Mouse (Mus musculus) forebrain, postnatal 0 days (tissue): ENCODE data around the gene Micu1. TPM values are rescaled to one million over a fixed set of nuclear protein-coding genes. Genes with fewer than 3 reads are reported as not detected.

Experiments
- ATAC-seq: fragments of 200-750 bp; cut with Nextera tagmentation; 2 replicates; pipeline ENCODE4 v1.8.0; 2017; ENCODE audit warnings: mild to moderate bottlenecking, moderate library complexity
- DNase-seq: peaks from one replicate; pipeline ENCODE4 v3.0.0-alpha.2; 2015
- H3K27ac ChIP-seq: fragments of 300-500 bp; sonication (generic); 2 replicates; pipeline ENCODE4 v1.5.1; 2014; ENCODE audit warnings: low read depth, mild to moderate bottlenecking, antibody characterized with exemption, low read length, moderate library complexity, mixed read lengths
- H3K27me3 ChIP-seq: fragments of 300-500 bp; sonication (generic); 2 replicates; pipeline ENCODE4 v1.6.1; 2014; ENCODE audit warnings: mild to moderate bottlenecking, low read length, mixed read lengths; ENCODE audit not compliant: insufficient read depth
- H3K36me3 ChIP-seq: fragments of 300-500 bp; sonication (generic); 2 replicates; pipeline ENCODE4 v1.6.1; 2014; ENCODE audit warnings: mild to moderate bottlenecking, moderate library complexity; ENCODE audit not compliant: insufficient read depth
- H3K4me1 ChIP-seq: fragments of 300-500 bp; sonication (generic); 2 replicates; pipeline ENCODE4 v1.6.1; 2014; ENCODE audit warnings: antibody characterized with exemption; ENCODE audit not compliant: insufficient read depth
- H3K4me2 ChIP-seq: fragments of 300-500 bp; sonication (generic); 2 replicates; pipeline ENCODE4 v1.6.1; 2014; ENCODE audit warnings: low read depth, mild to moderate bottlenecking, moderate library complexity
- H3K4me3 ChIP-seq: fragments of 300-500 bp; sonication (generic); 2 replicates; pipeline ENCODE4 v1.5.1; 2014; ENCODE audit warnings: low read depth, low read length, mixed read lengths
- H3K9ac ChIP-seq: fragments of 300-500 bp; sonication (generic); 2 replicates; pipeline ENCODE4 v1.6.1; 2014; ENCODE audit warnings: mild to moderate bottlenecking
- H3K9me3 ChIP-seq: fragments of 300-500 bp; sonication (generic); 2 replicates; pipeline ENCODE4 v1.6.1; 2016; ENCODE audit warnings: low read length
- CTCF ChIP-seq: sonication (generic); IDR thresholded peaks from 2 replicates; pipeline ENCODE4 v1.5.1; 2016; ENCODE audit warnings: antibody characterized with exemption, control low read depth, low read depth
- WGBS: fragments of 180-500 bp; shearing (Covaris S2); extraction: QIAGEN DNeasy Blood & Tissue Kit; methylation state at CpG from one replicate; pipeline ENCODE4 v1.1.7; 2014; 5-methylcytosine and 5-hydroxymethylcytosine counted together
- polyA plus RNA-seq: library from polyadenylated mRNA; unstranded; fragments of >200 nt; fragmentation: Nextera tagmentation; extraction: Ambion mirVana; gene quantifications from 2 replicates; pipeline ENCODE4 v1.2.1, GENCODE M21; 2015
- total RNA-seq: library from RNA; depleted of rRNA; stranded (reverse); fragments of >200 nt; gene quantifications from 2 replicates; pipeline ENCODE4 v1.2.3, GENCODE M21; 2014

Micu1 gene
- total and polyA plus RNA-seq, 2 experiments from 2014 or later, result 69.6 to 72.0 TPM

GRCm38 (mm10) chr10:59743397-59743796 lies 41.1 kb downstream of the Micu1 start:
- Histone ChIP-seq H3K4me2 (no peak overlapping the region), H3K9ac (no peak overlapping the region), H3K9me3 (no peaks in the 10 kb centered on the region), H3K36me3 (no peaks in the 10 kb centered on the region; the same call in 1 of the 2 replicates), H3K27me3 (no peaks in the 10 kb centered on the region), H3K4me3 (no peak overlapping the region), H3K27ac (no peak overlapping the region), H3K4me1 (no peaks in the 10 kb centered on the region)
- TF ChIP-seq CTCF, result no peak
- ATAC-seq (no peak), DNase-seq (no peak)
- 59% methylated on average over 12 of the region's 12 CpGs for WGBS

DNA sequence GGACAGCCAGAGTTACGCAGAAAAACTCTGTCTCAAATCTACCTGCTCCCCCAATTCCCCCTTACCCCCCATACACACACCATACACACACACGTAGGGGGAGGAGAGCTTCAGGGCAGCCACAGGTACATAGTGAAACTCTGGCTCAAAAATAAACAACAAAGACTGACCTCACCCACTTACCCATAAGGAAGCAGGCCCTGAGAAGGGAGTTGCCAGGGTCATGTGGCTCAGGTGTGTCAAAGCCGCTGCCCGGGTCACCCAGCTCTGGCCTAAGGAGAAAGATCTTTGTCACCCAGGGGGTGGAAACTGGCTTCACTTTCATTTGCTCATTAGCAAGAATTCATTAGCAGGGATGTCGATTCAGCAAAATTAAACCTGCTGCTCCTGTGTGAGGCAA lies 41.7 kb downstream of the Micu1 start:
- no peak for TF ChIP-seq CTCF
- no peaks in the 10 kb centered on the region for H3K27me3 ChIP-seq

DNA sequence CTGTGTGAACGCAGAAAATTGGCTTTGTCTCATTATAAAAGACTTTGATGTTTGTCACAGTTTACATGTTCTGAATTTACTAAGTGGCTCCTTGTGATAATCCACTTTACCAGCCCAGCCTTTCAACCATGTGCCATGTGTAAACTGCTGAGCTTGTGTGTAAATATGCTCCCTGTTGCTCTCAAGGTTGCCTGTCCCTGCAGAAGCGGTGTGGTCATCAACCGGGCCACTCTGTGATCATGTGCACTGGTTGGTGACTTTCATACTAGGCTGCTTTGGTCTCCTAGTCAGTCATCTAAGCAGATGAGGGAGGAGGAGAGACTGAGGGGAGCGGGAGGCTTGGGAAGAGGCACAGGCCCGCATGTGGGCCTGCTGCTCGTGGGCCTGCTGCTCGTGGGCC lies 45.1 kb downstream of the Micu1 start:
- DNase-seq, result no peak
- TF ChIP-seq CTCF, result no peak
- Histone ChIP-seq H3K27me3 (no peaks in the 10 kb centered on the region), H3K36me3 (no peaks in the 10 kb centered on the region), H3K4me3 (no peak overlapping the region), H3K9ac (no peak overlapping the region), H3K9me3 (no peaks in the 10 kb centered on the region), H3K27ac (no peak overlapping the region), H3K4me1 (no peaks in the 10 kb centered on the region), H3K4me2 (no peak overlapping the region)
- 78% methylated on average over 7 of the region's 7 CpGs for WGBS
- ATAC-seq, result no peak

More for the DNA sequence above, 41.7 kb downstream of the Micu1 start:
- Histone ChIP-seq H3K4me1 (no peaks in the 10 kb centered on the region), H3K9ac (no peak overlapping the region), H3K27ac (no peak overlapping the region), H3K36me3 (no peaks in the 10 kb centered on the region; the same call in 1 of the 2 replicates), H3K9me3 (no peaks in the 10 kb centered on the region), H3K4me2 (no peak overlapping the region), H3K4me3 (no peak overlapping the region)
- WGBS, result 80% methylated on average over 5 of the region's 5 CpGs
- DNase-seq (no peak), ATAC-seq (no peak)

- no peaks in the 10 kb centered on the region for H3K36me3 ChIP-seq
- no peak overlapping the region for H3K4me2 ChIP-seq
- H3K27ac ChIP-seq, result no peak overlapping the region
- H3K9me3 ChIP-seq, result no peaks in the 10 kb centered on the region
- no peak overlapping the region for H3K4me3 ChIP-seq
- 90% methylated on average over 2 of the region's 2 CpGs for whole genome bisulfite sequencing
- no peak for TF ChIP-seq CTCF
- ATAC-seq, result no peak
- H3K27me3 ChIP-seq, result no peaks in the 10 kb centered on the region
- no peak for DNase-seq
- no peaks in the 10 kb centered on the region for H3K4me1 ChIP-seq
- no peak overlapping the region for H3K9ac ChIP-seq
Observed at GRCm38 (mm10) chr10:59748699-59749200, 46.5 kb downstream of the Micu1 start.

DNA sequence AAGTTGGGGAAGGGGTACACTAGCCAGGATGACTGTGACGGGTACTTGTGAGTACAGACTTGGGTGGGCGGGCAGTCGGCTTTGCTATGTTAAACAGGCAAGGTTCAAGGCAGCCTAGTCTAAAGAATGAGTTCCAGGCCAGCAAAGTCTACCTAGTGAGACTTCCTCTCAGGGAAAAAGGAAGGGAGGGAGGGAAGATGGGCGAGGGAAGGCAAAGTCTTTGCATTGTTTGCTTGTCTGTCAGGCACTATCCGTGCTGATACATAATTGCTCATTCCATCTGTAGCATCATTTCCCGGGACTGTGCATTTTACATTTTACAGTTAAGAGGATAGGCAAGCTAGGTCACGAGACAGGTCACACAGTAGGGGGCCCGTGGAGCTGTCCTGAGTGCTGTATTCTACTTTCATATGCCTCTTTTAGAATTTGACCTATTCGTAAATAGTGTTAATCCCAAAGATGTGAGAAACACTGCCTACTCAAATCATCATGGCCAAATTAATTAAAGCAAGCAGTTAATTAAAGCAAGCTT lies 51.3 kb downstream of the Micu1 start:
- Histone ChIP-seq H3K27me3 (no peaks in the 10 kb centered on the region), H3K27ac (no peak overlapping the region), H3K9ac (no peak overlapping the region), H3K36me3 (no peaks in the 10 kb centered on the region), H3K4me2 (no peak overlapping the region), H3K4me1 (no peaks in the 10 kb centered on the region), H3K4me3 (no peak overlapping the region), H3K9me3 (no peaks in the 10 kb centered on the region)
- DNase-seq, result no peak
- 62% methylated on average over 9 of the region's 9 CpGs for whole genome bisulfite sequencing
- TF ChIP-seq CTCF, result no peak
- no peak for ATAC-seq

- H3K27ac ChIP-seq, result no peak overlapping the region
- H3K9me3 ChIP-seq, result no peaks in the 10 kb centered on the region
- no peaks in the 10 kb centered on the region for H3K36me3 ChIP-seq
- ATAC-seq (no peak), DNase-seq (no peak)
- H3K4me1 ChIP-seq, result no peaks in the 10 kb centered on the region
- H3K27me3 ChIP-seq, result no peaks in the 10 kb centered on the region
- no peak overlapping the region for H3K4me2 ChIP-seq
- H3K9ac ChIP-seq, result no peak overlapping the region
- TF ChIP-seq CTCF, result no peak
- no peak overlapping the region for H3K4me3 ChIP-seq
- WGBS, result 74% methylated on average over 1 of the region's 1 CpGs
Observed at GRCm38 (mm10) chr10:59754104-59754503, 51.8 kb downstream of the Micu1 start.

GRCm38 (mm10) chr10:59754901-59755300 lies 52.6 kb downstream of the Micu1 start:
- ATAC-seq (no peak), DNase-seq (no peak)
- TF ChIP-seq CTCF, result no peak
- no peaks in the 10 kb centered on the region for H3K27me3 ChIP-seq
- no peak overlapping the region for H3K4me2 ChIP-seq
- no peak overlapping the region for H3K4me3 ChIP-seq
- no peak overlapping the region for H3K27ac ChIP-seq
- H3K9ac ChIP-seq, result no peak overlapping the region
- WGBS, result 80% methylated on average over 1 of the region's 1 CpGs
- no peaks in the 10 kb centered on the region for H3K36me3 ChIP-seq
- no peaks in the 10 kb centered on the region for H3K9me3 ChIP-seq
- no peaks in the 10 kb centered on the region for H3K4me1 ChIP-seq

DNA sequence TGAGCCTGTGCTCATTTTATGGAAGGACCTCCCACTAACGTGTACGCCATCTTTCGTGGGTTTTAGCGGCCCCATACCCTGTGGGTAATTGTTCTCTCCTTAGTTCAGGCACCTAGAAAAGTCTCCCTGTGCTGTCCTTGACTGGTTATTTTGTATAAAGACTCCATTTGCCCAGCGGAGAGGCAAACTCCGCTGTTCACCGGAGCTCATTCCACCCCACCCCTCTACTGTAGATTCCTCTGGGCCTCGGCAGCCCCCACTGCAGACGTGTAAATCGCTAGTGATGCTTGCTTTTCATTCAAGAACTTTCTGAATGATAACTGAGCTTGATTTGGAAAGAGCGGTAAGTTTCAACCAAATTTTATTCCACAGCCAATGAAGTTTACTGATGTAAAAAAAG lies 53.4 kb downstream of the Micu1 start:
- no peak overlapping the region for H3K4me3 ChIP-seq
- H3K27me3 ChIP-seq, result no peaks in the 10 kb centered on the region
- WGBS, result 42% methylated on average over 11 of the region's 11 CpGs
- H3K4me2 ChIP-seq, result peak overlapping the region; percentile 13; the same call in 1 of the 2 replicates
- ATAC-seq (no peak), DNase-seq (no peak)
- H3K4me1 ChIP-seq, result no peaks in the 10 kb centered on the region
- H3K9ac ChIP-seq, result no peak overlapping the region
- no peak overlapping the region for H3K27ac ChIP-seq
- H3K36me3 ChIP-seq, result no peaks in the 10 kb centered on the region
- H3K9me3 ChIP-seq, result no peaks in the 10 kb centered on the region
- no peak for TF ChIP-seq CTCF
